Mouse (Mus musculus) hindbrain, embryonic 16.5 days (tissue): ENCODE measurements around the gene Tap2. TPM values are rescaled to one million over a fixed set of nuclear protein-coding genes. Genes with fewer than 3 reads are reported as not detected.

ENCODE experiments used
- ATAC-seq: fragments of 200-750 bp; cut with Nextera tagmentation; 2 replicates; pipeline ENCODE4 v1.8.0; 2017; ENCODE audit warnings: moderate TSS enrichment, moderate library complexity
- H3K27ac ChIP-seq: fragments of 300-500 bp; sonication (generic); 2 replicates; pipeline ENCODE4 v1.5.1; 2014; ENCODE audit warnings: low read depth, mild to moderate bottlenecking, control low read depth, low read length, moderate library complexity
- H3K27me3 ChIP-seq: fragments of 300-500 bp; sonication (generic); replicated peaks from 2 replicates; pipeline ENCODE4 v1.6.1; 2014; ENCODE audit warnings: low read length; ENCODE audit not compliant: control insufficient read depth, insufficient read depth
- H3K36me3 ChIP-seq: fragments of 300-500 bp; sonication (generic); 2 replicates; pipeline ENCODE4 v1.6.1; 2014; ENCODE audit warnings: mild to moderate bottlenecking, low read length, moderate library complexity, mixed read lengths; ENCODE audit not compliant: control insufficient read depth, insufficient read depth
- H3K4me1 ChIP-seq: fragments of 300-500 bp; sonication (generic); 2 replicates; pipeline ENCODE4 v1.6.1; 2014; ENCODE audit warnings: low read depth, low read length; ENCODE audit not compliant: control insufficient read depth, insufficient read depth
- H3K4me2 ChIP-seq: fragments of 300-500 bp; sonication (generic); 2 replicates; pipeline ENCODE4 v1.6.1; 2014; ENCODE audit warnings: mild to moderate bottlenecking, low read length, control low read depth, moderate library complexity
- H3K4me3 ChIP-seq: fragments of 300-500 bp; sonication (generic); 2 replicates; pipeline ENCODE4 v1.5.1; 2014; ENCODE audit warnings: mild to moderate bottlenecking, low read length, control low read depth, moderate library complexity
- H3K9ac ChIP-seq: fragments of 300-500 bp; sonication (generic); 2 replicates; pipeline ENCODE4 v1.6.1; 2014; ENCODE audit warnings: low read depth, mild to moderate bottlenecking, control low read depth, low read length, moderate library complexity
- H3K9me3 ChIP-seq: fragments of 300-500 bp; sonication (generic); 2 replicates; pipeline ENCODE4 v1.6.1; 2014; ENCODE audit warnings: mild to moderate bottlenecking, low read length, moderate library complexity; ENCODE audit not compliant: control insufficient read depth
- WGBS: fragments of 180-500 bp; shearing (Covaris S2); extraction: QIAGEN DNeasy Blood & Tissue Kit; methylation state at CpG from one replicate; pipeline ENCODE4 v1.1.7; 2014; 5-methylcytosine and 5-hydroxymethylcytosine counted together
- polyA plus RNA-seq: library from polyadenylated mRNA; unstranded; fragments of >200 nt; fragmentation: Nextera tagmentation; extraction: Ambion mirVana; gene quantifications from 2 replicates; pipeline ENCODE4 v1.2.1, GENCODE M21; 2015

Gene Tap2
- polyA plus RNA-seq, 1 experiment from 2014 or later, result 2.9 TPM

DNA sequence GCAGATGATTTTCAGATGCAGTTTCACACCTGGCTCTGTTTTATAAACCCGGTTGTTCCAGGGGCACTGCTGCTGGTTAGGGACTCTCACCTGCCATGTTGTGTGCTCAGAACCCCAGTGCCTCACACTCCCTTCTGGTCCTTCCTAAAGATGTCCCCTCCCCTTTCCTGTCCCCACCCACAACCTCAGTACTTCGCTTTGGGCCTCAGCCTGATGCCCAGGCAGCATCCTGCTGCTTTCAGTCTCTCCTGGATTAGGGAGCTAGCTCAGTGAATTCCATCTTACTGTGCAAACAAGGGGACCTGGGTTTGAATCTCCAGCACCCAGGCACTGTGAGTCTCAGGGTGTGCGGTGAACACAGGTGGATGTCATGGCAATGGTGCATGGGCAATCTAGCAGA lies 4.1 kb downstream of the Tap2 start:
- ATAC-seq, result no peak
- no peak overlapping the region for H3K4me3 ChIP-seq
- no peaks in the 10 kb centered on the region for H3K9me3 ChIP-seq
- H3K9ac ChIP-seq, result no peak overlapping the region
- no peak overlapping the region for H3K27ac ChIP-seq
- WGBS, result 60% methylated on average over 3 of the region's 3 CpGs
- H3K4me1 ChIP-seq, result peaks cover 5% of the 10 kb centered on the region
- H3K27me3 ChIP-seq, result peaks cover 33% of the 10 kb centered on the region
- H3K36me3 ChIP-seq, result no peaks in the 10 kb centered on the region
- H3K4me2 ChIP-seq, result no peak overlapping the region

DNA sequence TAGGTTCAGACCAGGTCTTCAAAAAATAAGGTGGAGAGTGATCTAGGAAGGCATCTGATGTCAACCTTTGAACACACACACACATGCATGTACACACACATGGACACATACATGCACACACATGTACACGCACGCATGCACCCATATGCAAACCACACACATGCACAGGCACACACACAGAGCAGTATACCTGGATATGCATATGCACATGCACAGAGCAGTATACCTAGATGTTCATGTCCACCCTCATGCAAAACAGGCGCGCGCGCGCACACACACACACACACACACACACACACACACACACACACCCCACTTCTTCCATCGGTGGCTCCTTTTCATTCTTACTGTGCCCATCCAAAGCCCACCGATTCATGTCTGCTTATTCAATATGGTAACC lies 4.5 kb downstream of the Tap2 start:
- peaks cover 5% of the 10 kb centered on the region for H3K4me1 ChIP-seq
- WGBS, result 95% methylated on average over 9 of the region's 9 CpGs
- no peaks in the 10 kb centered on the region for H3K9me3 ChIP-seq
- no peak for ATAC-seq
- H3K27me3 ChIP-seq, result peaks cover 35% of the 10 kb centered on the region
- H3K27ac ChIP-seq, result no peak overlapping the region
- no peak overlapping the region for H3K4me3 ChIP-seq
- no peaks in the 10 kb centered on the region for H3K36me3 ChIP-seq
- no peak overlapping the region for H3K9ac ChIP-seq
- no peak overlapping the region for H3K4me2 ChIP-seq

DNA sequence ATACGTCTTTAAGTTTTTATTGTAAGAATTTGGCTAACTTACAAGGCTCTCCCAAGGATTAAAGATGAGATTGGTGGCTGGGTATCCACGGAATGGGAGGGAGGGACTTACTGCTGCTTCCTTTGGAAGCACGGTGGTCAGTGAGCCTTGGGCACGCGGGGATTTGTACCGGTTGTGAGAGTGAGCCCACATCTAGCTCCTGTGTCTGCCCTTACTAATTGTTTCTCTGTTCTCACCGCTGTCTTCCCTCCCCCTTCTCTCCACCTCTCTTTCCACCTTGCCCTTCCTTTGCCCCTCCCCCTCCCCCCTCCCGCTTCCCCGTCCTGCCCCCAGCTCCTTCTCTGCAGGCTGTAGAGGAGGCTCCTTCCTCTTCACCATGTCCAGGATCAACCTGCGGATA lies 5.1 kb downstream of the Tap2 start:
- ATAC-seq, result no peak
- WGBS, result 27% methylated on average over 10 of the region's 10 CpGs

DNA sequence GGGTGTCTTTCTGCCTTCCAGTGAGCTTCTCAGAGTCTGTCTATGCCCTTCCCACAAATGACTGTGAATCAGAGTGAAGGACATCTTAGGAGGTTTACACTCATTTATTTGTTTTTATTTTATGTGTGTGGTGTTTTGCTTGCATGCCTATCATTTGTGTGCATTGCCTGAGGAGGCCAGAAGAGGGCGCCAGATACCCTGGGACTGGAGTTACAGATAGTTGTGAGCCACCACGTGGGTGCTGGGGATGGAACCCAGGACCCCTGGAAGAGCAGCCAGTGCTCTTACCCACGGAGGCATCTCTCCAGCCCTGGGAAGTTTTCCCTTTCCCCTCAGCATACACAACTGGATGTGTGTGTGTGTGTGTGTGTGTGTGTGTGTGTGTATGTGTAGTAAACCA lies 6.4 kb downstream of the Tap2 start:
- H3K4me2 ChIP-seq, result no peak overlapping the region
- H3K4me1 ChIP-seq, result peaks cover 4% of the 10 kb centered on the region
- WGBS, result 52% methylated on average over 3 of the region's 3 CpGs
- no peaks in the 10 kb centered on the region for H3K9me3 ChIP-seq
- H3K36me3 ChIP-seq, result no peaks in the 10 kb centered on the region
- ATAC-seq, result no peak
- H3K9ac ChIP-seq, result no peak overlapping the region
- H3K27me3 ChIP-seq, result peaks cover 33% of the 10 kb centered on the region
- no peak overlapping the region for H3K27ac ChIP-seq
- H3K4me3 ChIP-seq, result no peak overlapping the region

More for the DNA sequence above, 5.1 kb downstream of the Tap2 start:
- no peaks in the 10 kb centered on the region for H3K36me3 ChIP-seq
- no peak overlapping the region for H3K4me2 ChIP-seq
- no peak overlapping the region for H3K9ac ChIP-seq
- no peaks in the 10 kb centered on the region for H3K9me3 ChIP-seq
- no peak overlapping the region for H3K4me3 ChIP-seq
- no peak overlapping the region for H3K27ac ChIP-seq
- H3K27me3 ChIP-seq, result peaks cover 35% of the 10 kb centered on the region
- H3K4me1 ChIP-seq, result peaks cover 5% of the 10 kb centered on the region

GRCm38 (mm10) chr17:34210599-34210998 lies 7.3 kb downstream of the Tap2 start:
- H3K9ac ChIP-seq, result no peak overlapping the region
- WGBS, result 70% methylated on average over 3 of the region's 3 CpGs
- H3K36me3 ChIP-seq, result no peaks in the 10 kb centered on the region
- H3K4me1 ChIP-seq, result no peaks in the 10 kb centered on the region
- no peak overlapping the region for H3K4me2 ChIP-seq
- no peaks in the 10 kb centered on the region for H3K9me3 ChIP-seq
- peaks cover 28% of the 10 kb centered on the region for H3K27me3 ChIP-seq
- no peak for ATAC-seq
- H3K27ac ChIP-seq, result no peak overlapping the region
- no peak overlapping the region for H3K4me3 ChIP-seq

DNA sequence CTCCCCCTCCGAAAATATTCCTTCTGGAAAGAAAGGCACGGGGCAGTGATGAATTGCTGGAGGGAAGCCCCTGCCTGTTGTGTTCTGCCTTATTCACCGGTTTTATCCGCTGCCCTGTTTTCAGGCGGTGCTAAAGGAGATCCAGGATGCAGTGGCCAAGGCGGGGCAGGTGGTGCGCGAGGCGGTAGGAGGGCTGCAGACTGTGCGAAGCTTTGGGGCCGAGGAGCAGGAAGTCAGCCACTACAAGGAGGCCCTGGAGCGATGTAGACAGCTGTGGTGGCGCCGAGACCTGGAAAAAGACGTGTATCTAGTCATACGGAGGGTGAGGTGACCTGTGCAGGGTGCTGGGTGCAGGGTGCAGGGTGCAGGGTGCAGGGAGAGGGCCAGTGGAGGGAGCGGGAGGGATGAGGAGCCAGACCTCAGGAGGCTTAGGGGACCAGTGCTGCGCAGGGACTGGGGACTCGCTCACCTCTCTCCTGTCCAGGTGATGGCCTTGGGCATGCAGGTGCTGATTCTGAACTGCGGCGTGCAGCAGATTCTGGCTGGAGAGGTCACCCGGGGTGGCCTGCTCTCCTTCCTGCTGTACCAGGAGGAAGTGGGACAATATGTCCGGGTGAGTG lies 8.5 kb downstream of the Tap2 start:
- H3K4me2 ChIP-seq, result peak overlapping the region; percentile 24; the same call in 1 of the 2 replicates
- no peak overlapping the region for H3K4me3 ChIP-seq
- WGBS, result 20% methylated on average over 23 of the region's 23 CpGs
- no peaks in the 10 kb centered on the region for H3K36me3 ChIP-seq
- H3K27me3 ChIP-seq, result peaks cover 23% of the 10 kb centered on the region
- H3K9me3 ChIP-seq, result no peaks in the 10 kb centered on the region
- H3K27ac ChIP-seq, result no peak overlapping the region
- 0 out of 2 replicates have a peak overlapping the region, but pooled peaks have one; percentile 6 for H3K9ac ChIP-seq
- ATAC-seq, result no peak
- no peaks in the 10 kb centered on the region for H3K4me1 ChIP-seq

GRCm38 (mm10) chr17:34213936-34214335 lies 10.6 kb downstream of the Tap2 start:
- ATAC-seq, result no peak
- no peaks in the 10 kb centered on the region for H3K36me3 ChIP-seq
- H3K4me2 ChIP-seq, result peak overlapping the region; percentile 42
- no peaks in the 10 kb centered on the region; the same call in 1 of the 2 replicates for H3K4me1 ChIP-seq
- WGBS, result 47% methylated on average over 21 of the region's 21 CpGs
- no peak overlapping the region for H3K27ac ChIP-seq
- peaks cover 18% of the 10 kb centered on the region for H3K27me3 ChIP-seq
- H3K9ac ChIP-seq, result no peak overlapping the region; the same call in 1 of the 2 replicates
- no peaks in the 10 kb centered on the region for H3K9me3 ChIP-seq
- peak overlapping the region; percentile 8; the same call in 1 of the 2 replicates for H3K4me3 ChIP-seq

GRCm38 (mm10) chr17:34215176-34215575 lies 11.8 kb downstream of the Tap2 start:
- 91% methylated on average over 12 of the region's 12 CpGs for whole genome bisulfite sequencing
- peaks cover 18% of the 10 kb centered on the region for H3K27me3 ChIP-seq

DNA sequence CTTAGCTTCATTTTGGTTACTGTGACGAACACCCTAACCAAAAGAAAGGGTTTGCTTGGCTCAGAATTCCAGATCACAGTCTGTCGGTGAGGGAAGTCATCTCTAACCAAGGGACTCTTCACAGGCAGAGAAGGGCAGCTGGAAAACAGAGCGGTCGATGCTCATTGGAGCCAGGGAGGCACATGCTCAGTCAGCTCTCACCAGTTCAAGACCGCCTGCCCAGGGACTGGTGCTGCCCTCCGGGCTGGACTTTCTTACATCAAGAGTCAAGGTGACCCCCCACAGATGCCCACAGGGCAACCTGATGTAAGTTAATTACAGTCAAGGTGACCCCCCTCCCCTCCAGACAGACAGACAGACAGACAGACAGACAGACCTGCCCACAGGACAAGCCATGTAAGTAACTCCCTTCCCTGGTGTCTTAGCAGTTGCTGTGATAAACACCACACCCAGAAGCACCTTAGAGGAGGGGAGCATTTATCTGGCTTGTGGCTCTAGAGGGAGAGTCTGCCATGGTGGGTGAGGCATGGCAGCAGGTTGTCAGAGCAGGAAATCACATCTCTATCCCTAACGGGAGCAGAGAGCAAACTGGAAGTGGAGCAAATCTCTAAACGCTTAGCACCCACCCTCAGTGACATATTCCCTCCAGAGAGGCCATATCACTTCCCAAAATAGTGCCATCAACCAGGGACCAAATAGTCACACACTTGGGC lies 14.0 kb downstream of the Tap2 start:
- 87% methylated on average over 8 of the region's 8 CpGs for WGBS
- H3K27ac ChIP-seq, result no peak overlapping the region

More at GRCm38 (mm10) chr17:34215176-34215575, 11.8 kb downstream of the Tap2 start:
- no peak overlapping the region for H3K4me2 ChIP-seq
- H3K27ac ChIP-seq, result no peak overlapping the region
- H3K4me1 ChIP-seq, result no peaks in the 10 kb centered on the region; the same call in 1 of the 2 replicates
- ATAC-seq, result no peak
- H3K9ac ChIP-seq, result no peak overlapping the region
- H3K9me3 ChIP-seq, result no peaks in the 10 kb centered on the region
- H3K36me3 ChIP-seq, result no peaks in the 10 kb centered on the region
- H3K4me3 ChIP-seq, result no peak overlapping the region

More for the DNA sequence above, 14.0 kb downstream of the Tap2 start:
- H3K4me2 ChIP-seq, result no peak overlapping the region
- H3K27me3 ChIP-seq, result peaks cover 12% of the 10 kb centered on the region
- no peak overlapping the region for H3K4me3 ChIP-seq
- no peaks in the 10 kb centered on the region for H3K9me3 ChIP-seq
- ATAC-seq, result no peak
- no peaks in the 10 kb centered on the region; the same call in 1 of the 2 replicates for H3K4me1 ChIP-seq
- H3K36me3 ChIP-seq, result no peaks in the 10 kb centered on the region
- no peak overlapping the region for H3K9ac ChIP-seq
